Mouse (Mus musculus): Measurements from ENCODE around the gene Eif6. TPM values are rescaled to one million over a fixed set of nuclear protein-coding genes. Genes with fewer than 3 reads are reported as not detected.
A peak's percentile ranks its signal among the peaks of the same experiment; 100 is the strongest.

Eif6 gene
- total and polyA plus RNA-seq, 2 experiments from 2014 or later = 96.9 to 102 TPM

- DNase-seq (ENCODE audit: low spot score) (no peak), ATAC-seq (ENCODE audit: insufficient read depth, low read depth) (no peak)
- H3K36me3 ChIP-seq (replicated peaks; ENCODE audit: control insufficient read depth, insufficient read depth, low read length) = no peaks in the 10 kb centered on the region
- TF ChIP-seq CTCF (IDR thresholded peaks at IDR 0.05; ENCODE audit: low read depth) = 0 out of 2 replicates have a peak, but pooled peaks have one; percentile 8
- TF ChIP-seq EP300 (IDR thresholded peaks at IDR 0.05; ENCODE audit: low read depth) = no peak
- H3K27ac ChIP-seq (ENCODE audit: low read depth) = no peak overlapping the region
- H3K4me3 ChIP-seq (ENCODE audit: low read depth, low read length) = no peak overlapping the region
- H3K4me2 ChIP-seq (ENCODE audit: low read depth, low read length) = no peak overlapping the region
- no peaks in the 10 kb centered on the region for H3K9me3 ChIP-seq (replicated peaks; ENCODE audit: control insufficient read depth, low read length)
- no peak overlapping the region for H3K9ac ChIP-seq (replicated peaks; ENCODE audit: low read depth, low read length)
- no peaks in the 10 kb centered on the region for H3K4me1 ChIP-seq (ENCODE audit: control insufficient read depth, insufficient read depth)
- no peaks in the 10 kb centered on the region for H3K27me3 ChIP-seq (ENCODE audit: control insufficient read depth, insufficient read depth, low read length)
- WGBS = 52% methylated on average over 3 of the region's 3 CpGs
Measured at GRCm38 (mm10) chr2:155802761-155803160, 24.0 kb downstream of the Eif6 start.

- no peaks in the 10 kb centered on the region for H3K4me1 ChIP-seq (ENCODE audit: control insufficient read depth, insufficient read depth)
- WGBS = 51% methylated on average over 3 of the region's 3 CpGs
- no peaks in the 10 kb centered on the region for H3K9me3 ChIP-seq (replicated peaks; ENCODE audit: control insufficient read depth, low read length)
- DNase-seq (ENCODE audit: low spot score) (no peak), ATAC-seq (ENCODE audit: insufficient read depth, low read depth) (no peak)
- no peak overlapping the region for H3K4me3 ChIP-seq (ENCODE audit: low read depth, low read length)
- no peaks in the 10 kb centered on the region for H3K36me3 ChIP-seq (replicated peaks; ENCODE audit: control insufficient read depth, insufficient read depth, low read length)
- H3K27me3 ChIP-seq (ENCODE audit: control insufficient read depth, insufficient read depth, low read length) = no peaks in the 10 kb centered on the region
- no peak overlapping the region for H3K9ac ChIP-seq (replicated peaks; ENCODE audit: low read depth, low read length)
- no peak overlapping the region for H3K27ac ChIP-seq (ENCODE audit: low read depth)
- no peak overlapping the region for H3K4me2 ChIP-seq (ENCODE audit: low read depth, low read length)
- no peak for TF ChIP-seq CTCF (IDR thresholded peaks at IDR 0.05; ENCODE audit: low read depth)
- TF ChIP-seq EP300 (IDR thresholded peaks at IDR 0.05; ENCODE audit: low read depth) = no peak
Measured at GRCm38 (mm10) chr2:155798613-155799012, 28.1 kb downstream of the Eif6 start.

- no peak overlapping the region for H3K4me2 ChIP-seq (ENCODE audit: low read depth, low read length)
- ATAC-seq (ENCODE audit: insufficient read depth, low read depth) = no peak
- H3K9ac ChIP-seq (replicated peaks; ENCODE audit: low read depth, low read length) = no peak overlapping the region
- no peak for DNase-seq (ENCODE audit: low spot score)
- no peaks in the 10 kb centered on the region for H3K4me1 ChIP-seq (ENCODE audit: control insufficient read depth, insufficient read depth)
- no peak for TF ChIP-seq EP300 (IDR thresholded peaks at IDR 0.05; ENCODE audit: low read depth)
- TF ChIP-seq CTCF (IDR thresholded peaks at IDR 0.05; ENCODE audit: low read depth) = no peak
- no peak overlapping the region for H3K4me3 ChIP-seq (ENCODE audit: low read depth, low read length)
- H3K9me3 ChIP-seq (replicated peaks; ENCODE audit: control insufficient read depth, low read length) = no peaks in the 10 kb centered on the region
- H3K36me3 ChIP-seq (replicated peaks; ENCODE audit: control insufficient read depth, insufficient read depth, low read length) = no peaks in the 10 kb centered on the region
- no peaks in the 10 kb centered on the region for H3K27me3 ChIP-seq (ENCODE audit: control insufficient read depth, insufficient read depth, low read length)
- no peak overlapping the region for H3K27ac ChIP-seq (ENCODE audit: low read depth)
- 81% methylated on average over 12 of the region's 12 CpGs for WGBS
Measured at GRCm38 (mm10) chr2:155794674-155795445, 31.9 kb downstream of the Eif6 start.

- DNase-seq (ENCODE audit: low spot score) (no peak), ATAC-seq (ENCODE audit: insufficient read depth, low read depth) (no peak)
- 37% methylated on average over 12 of the region's 12 CpGs for WGBS
- Histone ChIP-seq H3K9ac (replicated peaks; ENCODE audit: low read depth, low read length) (no peak overlapping the region), H3K9me3 (replicated peaks; ENCODE audit: control insufficient read depth, low read length) (no peaks in the 10 kb centered on the region), H3K36me3 (replicated peaks; ENCODE audit: control insufficient read depth, insufficient read depth, low read length) (no peaks in the 10 kb centered on the region), H3K4me1 (ENCODE audit: control insufficient read depth, insufficient read depth) (no peaks in the 10 kb centered on the region), H3K27me3 (ENCODE audit: control insufficient read depth, insufficient read depth, low read length) (no peaks in the 10 kb centered on the region), H3K4me2 (ENCODE audit: low read depth, low read length) (no peak overlapping the region), H3K27ac (ENCODE audit: low read depth) (no peak overlapping the region), H3K4me3 (ENCODE audit: low read depth, low read length) (no peak overlapping the region)
- TF ChIP-seq EP300 (IDR thresholded peaks at IDR 0.05; ENCODE audit: low read depth) = no peak
- TF ChIP-seq CTCF (IDR thresholded peaks at IDR 0.05; ENCODE audit: low read depth) = no peak
Measured at GRCm38 (mm10) chr2:155792899-155793298, 33.8 kb downstream of the Eif6 start.

GRCm38 (mm10) chr2:155787949-155788931 lies 38.5 kb downstream of the Eif6 start:
- DNase-seq (ENCODE audit: low spot score) (no peak), ATAC-seq (ENCODE audit: insufficient read depth, low read depth) (no peak)
- H3K27ac ChIP-seq (ENCODE audit: low read depth) = no peak overlapping the region
- no peaks in the 10 kb centered on the region for H3K36me3 ChIP-seq (replicated peaks; ENCODE audit: control insufficient read depth, insufficient read depth, low read length)
- WGBS = 57% methylated on average over 18 of the region's 18 CpGs
- no peak overlapping the region for H3K9ac ChIP-seq (replicated peaks; ENCODE audit: low read depth, low read length)
- no peaks in the 10 kb centered on the region for H3K4me1 ChIP-seq (ENCODE audit: control insufficient read depth, insufficient read depth)
- no peaks in the 10 kb centered on the region for H3K27me3 ChIP-seq (ENCODE audit: control insufficient read depth, insufficient read depth, low read length)
- no peak overlapping the region for H3K4me2 ChIP-seq (ENCODE audit: low read depth, low read length)
- TF ChIP-seq CTCF (IDR thresholded peaks at IDR 0.05; ENCODE audit: low read depth) = no peak
- no peak for TF ChIP-seq EP300 (IDR thresholded peaks at IDR 0.05; ENCODE audit: low read depth)
- no peak overlapping the region for H3K4me3 ChIP-seq (ENCODE audit: low read depth, low read length)
- H3K9me3 ChIP-seq (replicated peaks; ENCODE audit: control insufficient read depth, low read length) = no peaks in the 10 kb centered on the region
